ENCODE assay signal across 11 mouse cellular contexts in genomic region chr8:70552836-70553235, GRCm38 (mm10). TPM values are rescaled to one million over a fixed set of nuclear protein-coding genes. Genes with fewer than 3 reads are reported as not detected.
DNase-seq lines count a peak whose midpoint lies in the region; ATAC-seq lines count a peak whose summit lies in the region.
"Had no signal": no experiment of that assay in that cellular context is flagged by ENCODE, and none has a peak within 500 bp of the region (broad histone marks: within the 10 kb centered on the region; RNA-seq: fewer than 3 reads in every experiment).

No protein-coding gene starts in this region.

- no peak overlapping the region for H3K27ac ChIP-seq in limb, embryonic 12.5 days
- no peak overlapping the region for H3K27ac ChIP-seq in limb, embryonic 10.5 days
- H3K27ac ChIP-seq in heart, embryonic 16.5 days (ENCODE audit: low read length), result peak overlapping the region; percentile 66
- H3K27ac ChIP-seq: midbrain, embryonic 15.5 days had no signal

- H3K4me3 ChIP-seq in limb, embryonic 12.5 days (replicated peaks), result no peak overlapping the region
- no peak overlapping the region for H3K4me3 ChIP-seq in limb, embryonic 10.5 days
- no peak overlapping the region for H3K4me3 ChIP-seq in heart, embryonic 16.5 days (ENCODE audit: low read length)
- H3K4me3 ChIP-seq: midbrain, embryonic 15.5 days had no signal

- no peak overlapping the region for H3K4me2 ChIP-seq in limb, embryonic 12.5 days
- H3K4me2 ChIP-seq in heart, embryonic 16.5 days (ENCODE audit: low read depth, low read length), result no peak overlapping the region
- H3K4me2 ChIP-seq: midbrain, embryonic 15.5 days had no signal

- 0 out of 2 replicates have a peak, but pooled peaks have one; percentile 20 for ATAC-seq in frontal cortex, adult (ENCODE audit: low TSS enrichment)
- ATAC-seq in limb, embryonic 12.5 days (ENCODE audit: insufficient number of reproducible peaks, insufficient read depth, low FRiP score, low TSS enrichment, low read depth), result no peak
- peak; percentile 45; the same call in 1 of the 2 replicates for ATAC-seq in heart, embryonic 16.5 days (replicated peaks; ENCODE audit: extremely low read depth, insufficient read depth, low FRiP score)
- ATAC-seq: hindbrain, embryonic 16.5 days; midbrain, embryonic 15.5 days had no signal

- peaks cover 9% of the 10 kb centered on the region; the same call in 1 of the 2 replicates for H3K36me3 ChIP-seq in limb, embryonic 12.5 days
- 0 out of 2 replicates have a peak, but pooled peaks cover 3% of the 10 kb centered on the region for H3K36me3 ChIP-seq in limb, embryonic 10.5 days
- no peaks in the 10 kb centered on the region for H3K36me3 ChIP-seq in heart, embryonic 16.5 days (ENCODE audit: control insufficient read depth, insufficient read depth)
- H3K36me3 ChIP-seq: midbrain, embryonic 15.5 days had no signal

- DNase-seq in frontal cortex, postnatal 25 days (ENCODE audit: low spot score in 2 of 2), result no peak
- no peak for DNase-seq in limb, embryonic 10.5 days (ENCODE audit: low spot score)
- peak; percentile 80 for DNase-seq in lung, postnatal 36 days
- no peak for DNase-seq in embryo, embryonic 10 days (ENCODE audit: low spot score)
- DNase-seq in right cerebral cortex, postnatal 4 days, result no peak
- DNase-seq: kidney, postnatal 25 days had no signal

- H3K4me1 ChIP-seq in limb, embryonic 12.5 days (replicated peaks), result peaks cover 7% of the 10 kb centered on the region; the same call in 1 of the 2 replicates
- peaks cover 2% of the 10 kb centered on the region; the same call in 1 of the 2 replicates for H3K4me1 ChIP-seq in limb, embryonic 10.5 days
- H3K4me1 ChIP-seq in heart, embryonic 16.5 days (ENCODE audit: control insufficient read depth, insufficient read depth, low read length), result peaks cover 59% of the 10 kb centered on the region

- 0 out of 2 replicates have a peak overlapping the region, but pooled peaks have one; percentile 2 for H3K9ac ChIP-seq in limb, embryonic 12.5 days (replicated peaks)
- no peak overlapping the region for H3K9ac ChIP-seq in heart, embryonic 16.5 days (ENCODE audit: low read length)
- H3K9ac ChIP-seq: midbrain, embryonic 15.5 days had no signal

- WGBS in limb, embryonic 12.5 days, result 76% methylated on average over 1 of the region's 1 CpGs
- 71% methylated on average over 1 of the region's 1 CpGs for WGBS in limb, embryonic 10.5 days
- WGBS in heart, embryonic 16.5 days, result 7% methylated on average over 1 of the region's 1 CpGs

- H3K9me3 ChIP-seq in limb, embryonic 12.5 days, result no peaks in the 10 kb centered on the region
- no peaks in the 10 kb centered on the region for H3K9me3 ChIP-seq in limb, embryonic 10.5 days (replicated peaks)
- no peaks in the 10 kb centered on the region for H3K9me3 ChIP-seq in heart, embryonic 16.5 days (replicated peaks; ENCODE audit: control insufficient read depth, low read length)
- H3K9me3 ChIP-seq: midbrain, embryonic 15.5 days had no signal

- H3K27me3 ChIP-seq in limb, embryonic 12.5 days, result no peaks in the 10 kb centered on the region
- H3K27me3 ChIP-seq in limb, embryonic 10.5 days (ENCODE audit: low read depth, poor library complexity, severe bottlenecking), result no peaks in the 10 kb centered on the region
- no peaks in the 10 kb centered on the region for H3K27me3 ChIP-seq in heart, embryonic 16.5 days (ENCODE audit: control insufficient read depth, insufficient read depth, low read length)
- H3K27me3 ChIP-seq: midbrain, embryonic 15.5 days had no signal

RNA-seq across cellular contexts. Expression of gene Ell, which starts 13.6 kb away (rescaled TPM):
- polyA plus RNA-seq in limb, embryonic 12.5 days (2016; fragmentation: Nextera tagmentation; extraction: Ambion mirVana), result 18.7 and 21.2 TPM in 2 replicates
- 20.9 and 26.1 TPM in 2 replicates for polyA plus RNA-seq in limb, embryonic 10.5 days (2016; fragmentation: Nextera tagmentation; extraction: Ambion mirVana)
- polyA plus RNA-seq in heart, embryonic 16.5 days (2015; fragmentation: Nextera tagmentation; extraction: Ambion mirVana), result 14.0 and 15.4 TPM in 2 replicates

RNA-seq across cellular contexts. Expression of gene Kxd1, which starts 25.1 kb away (rescaled TPM):
- 50.3 and 50.7 TPM in 2 replicates for polyA plus RNA-seq in limb, embryonic 12.5 days (2016; fragmentation: Nextera tagmentation; extraction: Ambion mirVana)
- 45.4 and 46.6 TPM in 2 replicates for polyA plus RNA-seq in limb, embryonic 10.5 days (2016; fragmentation: Nextera tagmentation; extraction: Ambion mirVana)
- 74.4 and 77.6 TPM in 2 replicates for polyA plus RNA-seq in heart, embryonic 16.5 days (2015; fragmentation: Nextera tagmentation; extraction: Ambion mirVana)

RNA-seq across cellular contexts. Expression of gene Fkbp8, which starts 25.3 kb away (rescaled TPM):
- polyA plus RNA-seq in limb, embryonic 12.5 days (2016; fragmentation: Nextera tagmentation; extraction: Ambion mirVana), result 280 and 286 TPM in 2 replicates
- 297 and 310 TPM in 2 replicates for polyA plus RNA-seq in limb, embryonic 10.5 days (2016; fragmentation: Nextera tagmentation; extraction: Ambion mirVana)
- polyA plus RNA-seq in heart, embryonic 16.5 days (2015; fragmentation: Nextera tagmentation; extraction: Ambion mirVana), result 273 and 275 TPM in 2 replicates

RNA-seq across cellular contexts. Expression of gene Isyna1, which starts 41.3 kb away (rescaled TPM):
- 177 and 180 TPM in 2 replicates for polyA plus RNA-seq in limb, embryonic 12.5 days (2016; fragmentation: Nextera tagmentation; extraction: Ambion mirVana)
- polyA plus RNA-seq in limb, embryonic 10.5 days (2016; fragmentation: Nextera tagmentation; extraction: Ambion mirVana), result 214 and 225 TPM in 2 replicates
- 111 and 117 TPM in 2 replicates for polyA plus RNA-seq in heart, embryonic 16.5 days (2015; fragmentation: Nextera tagmentation; extraction: Ambion mirVana)

RNA-seq across cellular contexts. Expression of gene Uba52, which starts 42.2 kb away (rescaled TPM):
- 882 and 891 TPM in 2 replicates for polyA plus RNA-seq in limb, embryonic 12.5 days (2016; fragmentation: Nextera tagmentation; extraction: Ambion mirVana)
- 877 and 996 TPM in 2 replicates for polyA plus RNA-seq in limb, embryonic 10.5 days (2016; fragmentation: Nextera tagmentation; extraction: Ambion mirVana)
- 691 and 770 TPM in 2 replicates for polyA plus RNA-seq in heart, embryonic 16.5 days (2015; fragmentation: Nextera tagmentation; extraction: Ambion mirVana)
